Mouse (Mus musculus) adrenal gland, adult 18-20 months (tissue): ENCODE measurements around the gene Dazl. TPM values are rescaled to one million over a fixed set of nuclear protein-coding genes. Genes with fewer than 3 reads are reported as not detected.
"Not testable (repeated sequence)": the region's sequence is repeated elsewhere in the genome, so short reads cannot be mapped to it uniquely, and the experiment has no call there.

Experiments
- DNase-seq, 2 experiments: peaks; one replicate each; pipeline ENCODE4 v3.0.0; 2021 to 2022; ENCODE audit warnings: low spot score in 2 of 2
- total RNA-seq, 2 experiments: library from RNA; stranded (reverse); gene quantifications; 1 replicate in 1 of 2; 2 replicates in 1 of 2; pipeline ENCODE4 v1.2.3; 2021

Gene Dazl
- total RNA-seq, 2 experiments from 2014 or later = 0.26 TPM; not detected in 1

- DNase-seq = peak; percentile 85 to 87
Measured at GRCm38 (mm10) chr17:50292661-50293171, 720 bp downstream of the Dazl start.

GRCm38 (mm10) chr17:50291485-50292200, 1.8 kb downstream of the Dazl start:
- no peak for DNase-seq

DNA sequence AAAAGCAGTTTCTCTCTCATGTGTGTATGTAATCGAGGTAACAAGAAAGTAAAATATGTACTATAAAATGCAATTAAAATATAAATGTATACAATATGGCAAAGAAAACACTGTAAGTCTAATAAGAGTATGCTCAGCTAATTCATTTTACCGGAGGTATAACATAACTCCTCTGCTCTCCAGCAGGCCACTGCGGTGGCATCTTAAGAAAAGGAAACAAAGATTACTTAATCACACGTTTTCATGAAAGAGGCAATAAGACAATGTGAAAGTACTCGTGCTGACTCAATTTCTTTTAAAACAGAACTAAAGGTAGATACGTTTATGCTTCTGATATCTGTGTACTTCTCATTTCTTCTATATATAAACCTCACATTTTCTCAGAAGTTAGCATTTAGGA, 8.6 kb downstream of the Dazl start:
- no peak for DNase-seq

DNA sequence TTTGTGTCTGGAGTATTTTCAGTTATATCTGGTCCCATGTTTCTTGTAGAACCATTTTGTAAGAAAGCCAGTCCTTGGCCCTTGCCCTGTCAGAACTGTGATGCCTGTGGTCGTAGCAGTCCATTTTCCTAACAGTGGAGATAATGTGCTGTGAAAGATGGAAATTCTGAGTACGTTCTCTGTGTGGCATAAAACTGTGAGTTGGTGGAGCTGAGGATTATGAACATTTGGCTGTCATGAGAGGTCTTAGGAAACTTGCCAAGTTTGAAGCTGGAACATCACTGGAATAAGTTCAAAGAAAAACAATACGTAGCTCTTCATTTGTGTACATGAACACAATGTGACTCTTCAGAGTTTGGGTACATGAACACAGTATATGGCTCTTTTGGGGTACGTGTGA, 31.8 kb downstream of the Dazl start:
- not testable (repeated sequence) for DNase-seq

DNA sequence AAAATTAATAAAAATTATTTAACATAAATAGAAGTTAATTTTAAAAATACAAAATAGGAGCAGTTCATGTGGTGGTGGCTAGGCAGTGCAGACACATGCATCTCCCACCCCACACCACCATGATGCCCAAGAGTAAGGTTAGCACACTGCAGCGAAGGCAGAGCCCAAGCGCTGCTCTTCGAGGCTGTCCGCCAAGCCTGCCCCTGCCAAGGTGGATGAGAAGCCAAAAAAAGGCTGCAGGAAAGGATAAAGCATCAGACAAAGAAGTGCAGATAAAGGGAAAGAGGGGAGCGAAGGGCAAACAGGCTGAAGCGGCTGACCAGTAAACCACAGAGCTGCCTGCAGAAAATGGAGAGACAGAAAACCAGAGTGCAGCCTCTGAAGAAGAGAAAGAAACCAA, 32.6 kb downstream of the Dazl start:
- DNase-seq = no peak

DNA sequence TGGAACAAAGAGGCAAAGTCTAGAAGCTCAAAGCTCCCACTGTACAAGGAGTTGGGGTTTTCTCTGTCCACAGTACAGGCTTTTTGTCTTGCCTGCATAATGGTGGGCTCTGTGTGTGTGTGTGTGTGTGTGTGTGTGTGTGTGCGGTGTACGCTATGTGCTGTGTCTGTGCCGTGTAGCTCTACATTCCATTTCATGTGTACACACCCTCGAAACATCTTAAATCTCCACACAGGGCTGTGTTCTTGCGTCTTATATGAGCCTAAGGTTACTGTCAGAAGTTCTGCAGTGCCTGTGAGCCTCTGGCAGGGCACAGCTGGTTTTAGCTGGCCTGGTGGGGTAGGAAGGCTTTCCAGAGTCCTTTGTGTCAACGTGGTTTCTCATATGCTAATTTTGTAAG, 46.8 kb downstream of the Dazl start:
- no peak for DNase-seq

GRCm38 (mm10) chr17:50244675-50245074, 48.8 kb downstream of the Dazl start:
- DNase-seq = no peak

DNA sequence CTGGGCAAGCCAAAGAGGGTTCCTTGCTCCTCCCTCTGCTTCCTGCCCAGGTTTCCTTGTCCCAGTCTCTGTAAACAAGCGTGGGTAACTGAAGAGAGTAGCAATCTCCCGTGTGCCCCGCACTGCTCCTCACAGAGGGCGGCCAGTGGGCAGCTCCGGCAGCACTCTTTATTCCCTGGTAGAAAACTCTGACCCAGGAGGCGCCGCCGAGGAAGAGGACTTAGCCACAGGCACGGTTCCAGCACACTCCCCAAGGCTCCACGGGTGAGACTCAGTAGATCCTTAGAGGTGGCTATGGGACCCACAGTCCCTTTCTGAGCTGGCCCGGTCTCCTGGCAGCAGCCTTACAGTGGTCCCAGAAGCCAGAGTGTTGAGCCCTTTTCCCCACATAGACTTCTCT, 50.1 kb downstream of the Dazl start:
- DNase-seq = no peak

- no peak for DNase-seq
Measured at GRCm38 (mm10) chr17:50237818-50238610, 55.4 kb downstream of the Dazl start.

- peak; percentile 82 to 84 for DNase-seq
Measured at GRCm38 (mm10) chr17:50237436-50237709, 56.1 kb downstream of the Dazl start.

GRCm38 (mm10) chr17:50236702-50237435, 56.6 kb downstream of the Dazl start:
- no peak for DNase-seq

- DNase-seq = no peak
Measured at GRCm38 (mm10) chr17:50235943-50236701, 57.3 kb downstream of the Dazl start.

DNA sequence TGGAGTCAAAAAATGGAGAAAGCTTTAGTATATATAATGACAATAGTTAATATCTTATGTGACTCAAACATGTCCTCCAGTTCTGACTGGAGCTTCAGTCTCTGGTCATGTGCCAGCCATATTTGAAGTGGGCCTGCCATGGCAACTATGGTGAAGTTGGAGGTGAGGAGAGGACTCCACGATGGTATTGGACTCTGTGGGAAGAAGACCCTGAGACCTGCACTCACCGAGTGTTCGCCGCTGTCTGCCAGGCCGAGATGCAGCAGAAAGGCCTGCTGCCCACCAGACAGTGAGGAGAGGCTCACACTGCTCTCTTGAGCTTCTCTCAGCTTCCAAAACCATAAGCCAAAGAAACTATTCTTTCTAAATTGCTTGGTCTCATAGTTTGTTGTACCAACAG, 59.5 kb downstream of the Dazl start:
- DNase-seq = no peak

- no peak for DNase-seq
Measured at GRCm38 (mm10) chr17:50232821-50233220, 60.6 kb downstream of the Dazl start.

- no peak for DNase-seq
Measured at GRCm38 (mm10) chr17:50231206-50231605, 62.2 kb downstream of the Dazl start.

DNA sequence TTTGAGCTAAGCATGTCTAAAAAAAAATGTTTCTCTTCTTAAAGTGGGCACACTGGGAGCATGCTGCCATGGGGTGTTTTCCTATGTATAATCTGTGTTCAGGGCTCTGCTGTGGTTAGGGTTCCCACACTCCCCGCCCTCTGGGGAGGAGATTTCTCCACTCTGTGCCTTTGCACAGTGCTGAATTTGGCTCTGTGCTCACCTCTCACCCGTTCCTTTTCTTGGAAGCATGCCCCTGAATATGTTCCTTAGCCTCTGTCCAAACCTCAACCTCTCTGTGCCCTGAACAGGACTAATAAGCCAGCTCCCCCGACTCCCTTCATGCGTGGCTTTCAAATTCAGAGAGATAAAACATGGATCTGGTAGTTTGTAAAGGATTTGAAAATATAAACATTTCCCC, 63.9 kb downstream of the Dazl start:
- DNase-seq = no peak

Other genes with a start within 250 kb of the Dazl start
- gene Rftn1, start 103.0 kb downstream of the Dazl start, total RNA-seq = 10 to 100 TPM in 1 of 2 experiments, 1 to 10 TPM in 1; 9.7 to 11.5 TPM
- gene Plcl2, start 215.8 kb upstream of the Dazl start, total RNA-seq = 10 to 100 TPM; 48.7 to 58.0 TPM